Mouse (Mus musculus) midbrain, embryonic 15.5 days (tissue): ENCODE measurements around the gene Map4k4. TPM values are rescaled to one million over a fixed set of nuclear protein-coding genes. Genes with fewer than 3 reads are reported as not detected.

Experiments used
- ATAC-seq: fragments of 200-750 bp; cut with Nextera tagmentation; replicated peaks from 2 replicates; pipeline ENCODE4 v1.8.0; 2017; ENCODE audit warnings: moderate TSS enrichment
- H3K27ac ChIP-seq: fragments of 300-500 bp; sonication (generic); 2 replicates; pipeline ENCODE4 v1.5.1; 2015; ENCODE audit warnings: mild to moderate bottlenecking, inconsistent platforms
- H3K27me3 ChIP-seq: fragments of 300-500 bp; sonication (generic); replicated peaks from 2 replicates; pipeline ENCODE4 v1.6.1; 2015; ENCODE audit warnings: inconsistent platforms
- H3K36me3 ChIP-seq: fragments of 300-500 bp; sonication (generic); replicated peaks from 2 replicates; pipeline ENCODE4 v1.6.1; 2015; ENCODE audit warnings: inconsistent platforms
- H3K4me1 ChIP-seq: fragments of 300-500 bp; sonication (generic); 2 replicates; pipeline ENCODE4 v1.6.1; 2015; ENCODE audit warnings: inconsistent platforms
- H3K4me2 ChIP-seq: fragments of 300-500 bp; sonication (generic); 2 replicates; pipeline ENCODE4 v1.6.1; 2015; ENCODE audit warnings: inconsistent platforms, mild to moderate bottlenecking, moderate library complexity
- H3K4me3 ChIP-seq: fragments of 300-500 bp; sonication (generic); 2 replicates; pipeline ENCODE4 v1.5.1; 2015; ENCODE audit warnings: mild to moderate bottlenecking, inconsistent platforms
- H3K9ac ChIP-seq: fragments of 300-500 bp; sonication (generic); 2 replicates; pipeline ENCODE4 v1.6.1; 2015; ENCODE audit warnings: mild to moderate bottlenecking, inconsistent platforms
- H3K9me3 ChIP-seq: fragments of 300-500 bp; sonication (generic); 2 replicates; pipeline ENCODE4 v1.6.1; 2016; ENCODE audit warnings: inconsistent platforms
- WGBS: fragments of 180-500 bp; shearing (Covaris S2); methylation state at CpG from one replicate; pipeline ENCODE4 v1.1.7; 2015; ENCODE audit warnings: mixed read lengths; 5-methylcytosine and 5-hydroxymethylcytosine counted together
- polyA plus RNA-seq: library from polyadenylated mRNA; unstranded; fragments of >200 nt; fragmentation: Nextera tagmentation; extraction: Ambion mirVana; gene quantifications from 2 replicates; pipeline ENCODE4 v1.2.1, GENCODE M21; 2015

Gene Map4k4
- polyA plus RNA-seq, 1 experiment from 2014 or later, result 55.2 TPM

- Histone ChIP-seq H3K9me3 (no peaks in the 10 kb centered on the region), H3K9ac (no peak overlapping the region), H3K4me1 (peaks cover 5% of the 10 kb centered on the region; the same call in 1 of the 2 replicates), H3K4me2 (no peak overlapping the region), H3K36me3 (no peaks in the 10 kb centered on the region), H3K27me3 (no peaks in the 10 kb centered on the region), H3K4me3 (no peak overlapping the region), H3K27ac (no peak overlapping the region)
- 95% methylated on average over 4 of the region's 4 CpGs for WGBS
- no peak for ATAC-seq
These were observed 18.2 kb upstream of the Map4k4 start for GRCm38 (mm10) chr1:39882505-39882904.

DNA sequence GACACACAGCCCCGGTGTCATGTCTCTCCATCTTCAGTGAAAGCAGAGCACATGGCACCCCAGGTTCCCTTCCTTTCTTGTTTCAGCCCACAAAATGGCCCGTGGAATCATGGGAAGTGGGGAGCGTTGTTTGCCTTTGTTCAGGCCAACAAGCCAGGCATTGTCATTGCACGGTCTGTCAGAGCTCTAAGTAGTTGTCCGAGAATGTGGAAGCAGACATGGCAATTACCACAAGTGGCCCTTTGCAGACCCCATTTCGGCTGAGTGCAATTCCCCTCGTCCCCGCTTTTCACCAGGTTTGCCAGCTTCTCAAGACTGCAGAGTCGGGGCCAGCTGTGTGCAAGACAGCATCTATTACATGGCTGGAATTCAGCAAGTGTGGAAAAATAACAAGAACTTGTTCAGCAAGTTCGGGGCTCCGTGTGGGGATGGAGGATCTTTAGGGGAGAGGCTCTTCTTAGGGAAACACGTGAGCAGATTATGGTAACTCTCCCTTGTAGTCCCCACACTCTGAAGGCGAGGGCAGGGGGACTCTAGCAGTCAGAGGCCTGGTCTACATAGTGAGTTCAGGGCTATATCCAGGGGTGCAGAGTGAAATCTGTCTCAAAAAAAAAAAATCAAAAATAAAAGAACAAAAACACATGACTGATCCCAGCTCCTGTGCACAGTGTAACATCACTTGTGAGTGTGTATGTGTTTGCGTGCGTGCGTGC lies 15.8 kb upstream of the Map4k4 start:
- no peaks in the 10 kb centered on the region for H3K9me3 ChIP-seq
- no peak overlapping the region for H3K4me2 ChIP-seq
- H3K9ac ChIP-seq, result no peak overlapping the region
- no peaks in the 10 kb centered on the region for H3K36me3 ChIP-seq
- WGBS, result 31% methylated on average over 16 of the region's 16 CpGs
- H3K27ac ChIP-seq, result no peak overlapping the region
- H3K27me3 ChIP-seq, result no peaks in the 10 kb centered on the region
- ATAC-seq, result no peak
- H3K4me3 ChIP-seq, result no peak overlapping the region
- peaks cover 5% of the 10 kb centered on the region; the same call in 1 of the 2 replicates for H3K4me1 ChIP-seq

- peaks cover 5% of the 10 kb centered on the region; the same call in 1 of the 2 replicates for H3K4me1 ChIP-seq
- no peak overlapping the region for H3K4me2 ChIP-seq
- H3K4me3 ChIP-seq, result no peak overlapping the region
- ATAC-seq, result no peak
- no peaks in the 10 kb centered on the region for H3K9me3 ChIP-seq
- no peak overlapping the region for H3K27ac ChIP-seq
- 53% methylated on average over 1 of the region's 1 CpGs for WGBS
- no peak overlapping the region for H3K9ac ChIP-seq
- H3K36me3 ChIP-seq, result no peaks in the 10 kb centered on the region
- no peaks in the 10 kb centered on the region for H3K27me3 ChIP-seq
These were observed 12.7 kb upstream of the Map4k4 start for GRCm38 (mm10) chr1:39887997-39888396.

- Histone ChIP-seq H3K27me3 (no peaks in the 10 kb centered on the region), H3K36me3 (no peaks in the 10 kb centered on the region), H3K9ac (no peak overlapping the region), H3K4me1 (peaks cover 5% of the 10 kb centered on the region; the same call in 1 of the 2 replicates), H3K4me3 (no peak overlapping the region), H3K9me3 (no peaks in the 10 kb centered on the region), H3K4me2 (no peak overlapping the region), H3K27ac (no peak overlapping the region)
- 88% methylated on average over 8 of the region's 8 CpGs for WGBS
- no peak for ATAC-seq
These were observed 11.3 kb upstream of the Map4k4 start for GRCm38 (mm10) chr1:39889429-39889828.

- no peak overlapping the region for H3K4me2 ChIP-seq
- H3K4me1 ChIP-seq, result peaks cover under 1% of the 10 kb centered on the region; the same call in 1 of the 2 replicates
- 86% methylated on average over 6 of the region's 6 CpGs for WGBS
- no peak overlapping the region for H3K4me3 ChIP-seq
- H3K27me3 ChIP-seq, result no peaks in the 10 kb centered on the region
- H3K9me3 ChIP-seq, result no peaks in the 10 kb centered on the region
- H3K36me3 ChIP-seq, result no peaks in the 10 kb centered on the region
- ATAC-seq, result no peak
- H3K9ac ChIP-seq, result no peak overlapping the region
- no peak overlapping the region for H3K27ac ChIP-seq
These were observed 10.7 kb upstream of the Map4k4 start for GRCm38 (mm10) chr1:39889973-39890372.

DNA sequence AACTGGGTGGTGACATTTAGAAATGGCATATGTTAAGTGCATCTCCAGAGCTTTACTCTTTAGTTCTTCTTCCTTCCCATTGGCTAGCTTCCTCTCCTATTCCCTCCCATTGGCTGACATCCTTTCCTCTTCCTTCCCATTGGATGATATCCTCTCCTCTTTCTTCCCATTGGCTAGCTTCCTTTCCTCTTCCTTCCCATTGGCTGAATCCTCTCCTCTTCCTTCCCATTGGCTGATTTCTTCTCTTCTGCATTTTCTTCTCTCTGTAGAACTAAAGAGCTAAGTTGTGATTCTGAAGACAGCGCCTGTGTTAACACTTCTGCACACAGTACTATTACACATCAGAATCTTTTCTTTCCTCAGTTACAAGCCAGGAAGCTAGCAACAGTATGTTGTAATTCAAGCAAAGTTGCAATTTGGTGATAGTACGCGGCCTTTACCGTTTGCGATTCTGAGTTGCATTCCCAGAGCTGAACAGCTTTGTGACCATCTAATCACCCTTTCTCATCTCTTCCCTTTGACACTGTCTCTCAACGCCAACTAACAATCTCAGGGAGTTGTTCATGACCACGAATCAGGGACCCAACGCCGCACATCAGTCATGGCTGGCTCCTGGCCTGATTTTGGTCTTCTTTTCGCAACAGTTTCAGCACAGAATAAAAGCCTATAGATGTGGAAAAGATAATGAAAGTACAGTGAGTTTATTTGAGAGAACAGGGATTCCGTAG lies 7.4 kb upstream of the Map4k4 start:
- H3K27ac ChIP-seq, result no peak overlapping the region
- H3K4me2 ChIP-seq, result no peak overlapping the region
- 93% methylated on average over 11 of the region's 11 CpGs for WGBS
- H3K9me3 ChIP-seq, result no peaks in the 10 kb centered on the region
- H3K9ac ChIP-seq, result no peak overlapping the region
- H3K27me3 ChIP-seq, result no peaks in the 10 kb centered on the region
- H3K4me3 ChIP-seq, result no peak overlapping the region
- no peaks in the 10 kb centered on the region for H3K4me1 ChIP-seq
- no peak for ATAC-seq
- no peaks in the 10 kb centered on the region for H3K36me3 ChIP-seq

GRCm38 (mm10) chr1:39895097-39895496 lies 5.6 kb upstream of the Map4k4 start:
- H3K9ac ChIP-seq, result no peak overlapping the region
- no peak for ATAC-seq
- H3K4me2 ChIP-seq, result no peak overlapping the region
- no peaks in the 10 kb centered on the region for H3K9me3 ChIP-seq
- H3K27ac ChIP-seq, result no peak overlapping the region
- peaks cover 6% of the 10 kb centered on the region for H3K4me1 ChIP-seq
- no peaks in the 10 kb centered on the region for H3K27me3 ChIP-seq
- WGBS, result 47% methylated on average over 2 of the region's 2 CpGs
- H3K36me3 ChIP-seq, result no peaks in the 10 kb centered on the region
- H3K4me3 ChIP-seq, result no peak overlapping the region

- Histone ChIP-seq H3K9ac (no peak overlapping the region), H3K27me3 (no peaks in the 10 kb centered on the region), H3K9me3 (no peaks in the 10 kb centered on the region), H3K4me2 (no peak overlapping the region), H3K36me3 (no peaks in the 10 kb centered on the region), H3K27ac (no peak overlapping the region), H3K4me1 (peaks cover 7% of the 10 kb centered on the region), H3K4me3 (no peak overlapping the region)
- no peak for ATAC-seq
- WGBS, result 42% methylated on average over 2 of the region's 2 CpGs
These were observed 5.2 kb upstream of the Map4k4 start for GRCm38 (mm10) chr1:39895506-39895905.

DNA sequence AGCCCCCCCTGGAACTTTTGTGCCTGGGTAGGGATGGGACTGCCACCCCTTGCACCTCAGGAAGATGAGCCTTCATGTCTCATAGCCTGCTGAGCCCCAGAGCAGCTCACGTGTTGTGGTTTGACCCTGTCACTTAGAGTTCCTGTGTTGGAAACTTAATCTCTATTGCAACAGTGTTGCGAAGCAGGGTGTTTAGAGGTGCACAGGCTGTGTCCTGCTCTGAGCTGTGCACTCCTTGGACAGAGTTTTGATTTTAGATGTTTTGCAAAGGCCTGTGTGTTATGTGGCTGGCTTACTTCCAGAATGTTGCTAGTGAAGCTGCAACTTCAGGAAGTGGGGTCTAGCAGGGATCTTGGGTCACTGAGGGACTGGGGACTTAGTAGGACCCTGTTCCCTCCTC lies 4.1 kb upstream of the Map4k4 start:
- whole genome bisulfite sequencing, result 68% methylated on average over 2 of the region's 2 CpGs
- no peaks in the 10 kb centered on the region for H3K36me3 ChIP-seq
- no peak for ATAC-seq
- no peak overlapping the region for H3K9ac ChIP-seq
- H3K4me3 ChIP-seq, result no peak overlapping the region
- H3K27ac ChIP-seq, result no peak overlapping the region
- no peaks in the 10 kb centered on the region for H3K9me3 ChIP-seq
- no peaks in the 10 kb centered on the region for H3K27me3 ChIP-seq
- H3K4me2 ChIP-seq, result no peak overlapping the region
- peaks cover 7% of the 10 kb centered on the region for H3K4me1 ChIP-seq

DNA sequence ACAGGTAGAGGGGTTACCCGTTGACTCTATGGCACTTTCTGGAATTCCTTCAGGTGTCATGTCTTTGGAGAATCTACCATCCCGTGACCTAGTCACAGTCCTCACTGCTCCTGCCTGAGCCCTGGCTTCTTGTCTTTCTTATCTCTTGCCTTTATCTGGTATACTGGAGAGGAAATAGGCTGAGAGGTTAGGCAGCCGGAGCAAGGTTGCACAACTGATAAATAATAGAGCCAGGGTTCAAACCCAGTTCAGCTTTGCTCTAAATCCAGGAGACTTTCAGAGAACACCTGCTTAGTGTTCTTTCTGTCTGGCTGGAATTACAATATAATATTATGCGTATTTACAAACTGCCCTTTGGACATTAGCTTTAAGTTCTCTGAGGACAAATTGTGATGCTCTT lies 2.0 kb upstream of the Map4k4 start:
- ATAC-seq, result no peak
- Histone ChIP-seq H3K4me3 (no peak overlapping the region), H3K36me3 (no peaks in the 10 kb centered on the region), H3K9ac (no peak overlapping the region), H3K4me1 (peaks cover 19% of the 10 kb centered on the region), H3K27me3 (no peaks in the 10 kb centered on the region), H3K27ac (no peak overlapping the region), H3K9me3 (no peaks in the 10 kb centered on the region), H3K4me2 (no peak overlapping the region)
- WGBS, result 78% methylated on average over 4 of the region's 4 CpGs

- Histone ChIP-seq H3K27ac (peak overlapping the region; percentile 100), H3K4me1 (peaks cover 44% of the 10 kb centered on the region), H3K9me3 (no peaks in the 10 kb centered on the region), H3K36me3 (no peaks in the 10 kb centered on the region), H3K4me2 (peak overlapping the region; percentile 82), H3K9ac (peak overlapping the region; percentile 98), H3K27me3 (no peaks in the 10 kb centered on the region), H3K4me3 (peak overlapping the region; percentile 92)
- WGBS, result under 1% methylated on average over 60 of the region's 75 CpGs
- peak; percentile 36 for ATAC-seq
These were observed 524 bp downstream of the Map4k4 start for GRCm38 (mm10) chr1:39901063-39901811.
